Mouse (Mus musculus): ENCODE results near the gene Olfr592.
"Not testable (repeated sequence)": the region's sequence is repeated elsewhere in the genome, so short reads cannot be mapped to it uniquely, and the experiment has no call there.

Gene Olfr592

DNA sequence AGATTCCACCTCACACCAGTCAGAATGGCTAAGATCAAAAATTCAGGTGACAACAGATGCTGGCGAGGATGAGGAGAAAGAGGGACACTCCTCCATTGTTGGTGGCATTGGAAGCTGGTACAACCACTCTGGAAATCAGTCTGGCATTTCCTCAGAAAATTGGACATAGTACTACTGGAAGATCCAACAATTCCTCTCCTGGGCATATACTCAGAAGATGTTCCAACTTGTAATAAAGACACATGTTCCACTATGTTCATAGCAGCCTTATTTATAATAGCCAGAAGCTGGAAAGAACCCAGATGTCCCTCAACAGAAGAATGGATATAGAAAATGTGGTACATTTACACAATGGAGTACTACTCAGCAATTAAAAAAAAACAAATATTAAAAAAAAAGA lies at the start of gene Olfr592:
Gene Olfr592, plus strand, starts transcription at position 301 of the 400 bp plus-strand sequence.
- DNase-seq = not testable (repeated sequence)

DNA sequence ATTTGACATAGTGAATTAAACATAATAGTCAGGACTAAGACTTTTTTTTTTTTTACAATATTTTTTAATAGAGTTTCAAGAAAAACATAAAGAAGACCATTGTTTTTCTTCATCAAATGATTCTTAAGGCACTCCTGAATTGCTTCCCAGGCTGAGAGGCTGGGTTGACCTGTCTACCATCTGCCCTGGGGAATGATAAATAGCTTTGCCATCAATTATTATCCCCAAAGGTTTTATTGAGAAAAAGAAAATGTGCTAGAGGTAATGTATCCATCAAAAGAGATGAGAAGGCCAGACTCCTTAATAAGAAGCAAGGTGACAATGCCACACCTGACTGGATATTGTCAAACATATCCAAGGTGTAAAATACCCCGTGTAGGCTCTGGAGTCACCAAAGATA lies 44.0 kb upstream of the Olfr592 start, which contains the start of gene Olfr588-ps1:
Gene Olfr588-ps1, plus strand, starts transcription at position 301 of the 400 bp plus-strand sequence.
- no peak for DNase-seq

DNA sequence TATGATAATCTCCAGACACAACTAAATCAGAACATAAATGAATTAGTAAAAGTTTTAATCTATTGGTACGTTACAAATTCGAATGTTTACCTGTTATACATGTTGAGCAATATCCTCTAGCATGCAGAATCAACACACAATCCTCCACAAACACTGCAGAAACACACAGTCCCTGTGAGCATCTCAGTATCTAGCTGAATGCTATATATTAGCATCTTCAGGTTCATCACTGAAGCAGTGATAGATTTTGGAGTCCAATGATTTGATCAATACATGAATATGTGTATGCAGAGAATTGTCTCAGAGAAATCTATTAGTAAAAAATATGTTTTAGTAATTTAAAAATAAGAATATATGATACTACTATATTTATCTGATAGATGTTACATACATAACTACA lies 28.3 kb upstream of the Olfr592 start, which contains the start of gene Olfr589:
Gene Olfr589, minus strand, starts transcription at position 101 of the 400 bp plus-strand sequence.
- no peak for DNase-seq

DNA sequence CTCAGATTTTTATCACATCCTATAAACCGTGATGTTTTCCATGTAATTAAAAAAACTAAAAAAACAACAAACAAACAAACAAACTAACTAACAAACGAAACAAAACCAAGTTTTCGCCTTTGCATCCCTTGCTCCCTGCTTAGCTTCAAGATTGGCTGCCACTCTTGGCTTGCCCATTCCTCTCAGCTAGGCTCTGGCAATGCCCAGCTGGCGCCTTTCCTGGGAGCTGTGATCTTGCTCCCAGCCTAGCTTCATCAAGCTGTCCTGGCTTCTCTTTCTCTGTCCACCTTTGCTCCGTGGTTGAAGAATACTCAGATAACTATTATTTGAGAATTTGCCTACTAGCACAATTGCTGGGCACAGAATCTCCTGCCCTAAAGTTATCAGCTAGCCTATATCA lies 14.9 kb upstream of the Olfr592 start:
- DNase-seq = no peak

DNA sequence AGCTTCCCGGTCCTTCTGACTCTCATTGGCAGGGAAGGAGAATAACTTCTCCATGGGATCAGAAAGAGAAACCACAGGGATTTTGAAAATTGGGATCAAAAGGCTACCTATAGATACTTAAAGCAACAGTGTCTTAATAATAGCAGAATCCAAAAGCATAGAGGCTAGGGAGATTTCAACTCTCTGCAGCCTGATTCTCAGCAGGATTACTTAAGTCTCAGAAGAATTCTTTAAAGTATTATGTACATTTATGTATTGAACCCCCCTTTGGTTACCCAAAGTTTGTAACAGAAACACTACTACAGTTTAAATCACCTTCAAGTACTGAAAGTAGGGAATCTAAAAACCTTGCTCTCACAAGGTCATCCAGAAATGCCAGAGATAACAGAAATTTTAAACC lies 6.4 kb upstream of the Olfr592 start, which contains the start of gene Olfr591:
Gene Olfr591, minus strand, starts transcription at position 101 of the 400 bp plus-strand sequence.
- DNase-seq = no peak

DNA sequence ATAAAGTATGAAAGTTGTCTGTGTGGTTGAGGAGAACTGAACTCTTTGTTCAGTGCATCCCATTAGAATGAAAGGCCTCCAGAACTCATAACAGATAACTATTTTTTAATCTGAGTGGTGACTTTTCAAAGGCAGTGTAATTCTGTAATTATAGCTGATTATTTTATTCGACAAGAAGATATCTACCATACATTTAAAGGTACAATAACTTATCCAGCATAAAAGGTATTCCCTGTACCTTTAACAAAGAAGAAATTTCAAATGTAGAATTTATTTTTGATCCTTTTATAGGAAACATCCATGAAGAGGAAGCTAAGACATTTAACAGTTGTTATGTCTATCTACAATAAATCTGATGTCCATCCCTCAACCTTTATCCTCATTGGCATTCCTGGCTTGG lies 27.0 kb downstream of the Olfr592 start, which contains the start of gene Olfr593:
Gene Olfr593, plus strand, starts transcription at position 301 of the 400 bp plus-strand sequence.
- DNase-seq = no peak

DNA sequence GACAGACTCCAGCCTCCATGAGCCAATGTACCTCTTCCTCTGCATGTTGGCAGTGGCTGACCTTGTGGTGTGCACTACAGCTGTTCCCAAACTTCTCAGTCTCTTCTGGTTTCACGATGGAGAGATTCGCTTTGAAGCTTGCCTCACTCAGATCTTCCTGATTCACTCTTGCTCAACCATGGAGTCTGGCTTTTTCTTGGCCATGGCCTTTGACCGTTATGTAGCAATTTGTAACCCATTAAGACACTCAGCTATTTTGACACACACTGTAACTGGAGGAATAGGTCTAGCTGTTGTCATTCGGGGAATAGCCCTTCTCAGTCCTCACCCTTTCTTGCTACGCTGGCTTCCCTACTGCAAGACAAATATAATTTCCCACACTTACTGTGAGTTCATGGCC lies 27.4 kb downstream of the Olfr592 start:
- not testable (repeated sequence) for DNase-seq

DNA sequence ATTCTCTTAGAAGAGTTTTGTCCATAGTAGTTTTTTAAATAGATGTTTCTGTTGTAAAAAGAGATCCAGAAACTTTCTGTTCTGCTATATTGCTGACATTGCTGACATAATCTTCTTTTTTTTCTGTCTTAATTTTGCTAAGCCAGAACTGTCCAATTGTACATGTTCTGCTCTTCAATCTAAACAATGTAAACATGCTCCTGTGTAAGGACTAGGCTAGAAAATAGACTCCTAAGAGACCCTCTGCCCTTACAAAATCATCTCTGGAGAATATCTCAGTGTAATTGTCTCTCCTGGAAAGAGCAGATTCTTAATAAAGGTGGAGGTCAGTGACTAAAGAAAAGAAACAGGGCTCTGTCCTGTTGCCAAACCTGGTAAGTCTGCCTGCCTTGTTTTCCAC lies 32.1 kb downstream of the Olfr592 start, which contains the start of gene Olfr594:
Gene Olfr594, plus strand, starts transcription at position 301 of the 400 bp plus-strand sequence.
- DNase-seq = no peak
